Mouse (Mus musculus): Measurements from ENCODE around the gene Adamts16.

GRCm38 (mm10) chr13:70685825-70686224 is 155.8 kb downstream of the Adamts16 start:
- TF ChIP-seq CTCF (IDR thresholded peaks at IDR 0.05; ENCODE audit: borderline replicate concordance, control insufficient read depth, extremely low read depth, insufficient read depth, low read length, poor library complexity) (no peak), POLR2A (IDR thresholded peaks at IDR 0.05; ENCODE audit: control insufficient read depth, extremely low read depth, insufficient read depth, low read length, poor library complexity) (no peak)

Measured in thymus, adult 2 months (tissue).